Mouse (Mus musculus) stomach, embryonic 15.5 days (tissue): ENCODE results near the gene Zer1. TPM values are rescaled to one million over a fixed set of nuclear protein-coding genes. Genes with fewer than 3 reads are reported as not detected.
A peak's percentile ranks its signal among the peaks of the same experiment; 100 is the strongest.

ENCODE experiments used
- ATAC-seq: fragments of 200-750 bp; cut with Nextera tagmentation; 2 replicates; pipeline ENCODE4 v1.8.0; 2017; ENCODE audit warnings: low read depth, moderate number of reproducible peaks, moderate TSS enrichment; ENCODE audit not compliant: insufficient read depth, low FRiP score
- H3K27ac ChIP-seq: fragments of 300-500 bp; sonication (generic); 2 replicates; pipeline ENCODE4 v1.5.1; 2015; ENCODE audit warnings: mild to moderate bottlenecking, inconsistent platforms
- H3K27me3 ChIP-seq: fragments of 300-500 bp; sonication (generic); replicated peaks from 2 replicates; pipeline ENCODE4 v1.6.1; 2015; ENCODE audit warnings: inconsistent platforms
- H3K36me3 ChIP-seq: fragments of 300-500 bp; sonication (generic); 2 replicates; pipeline ENCODE4 v1.6.1; 2015; ENCODE audit warnings: inconsistent platforms
- H3K4me1 ChIP-seq: fragments of 300-500 bp; sonication (generic); 2 replicates; pipeline ENCODE4 v1.6.1; 2015; ENCODE audit warnings: inconsistent platforms
- H3K4me2 ChIP-seq: fragments of 300-500 bp; sonication (generic); 2 replicates; pipeline ENCODE4 v1.6.1; 2015; ENCODE audit warnings: mild to moderate bottlenecking, inconsistent platforms
- H3K4me3 ChIP-seq: fragments of 300-500 bp; sonication (generic); replicated peaks from 2 replicates; pipeline ENCODE4 v1.5.1; 2015; ENCODE audit warnings: inconsistent platforms
- H3K9ac ChIP-seq: fragments of 300-500 bp; sonication (generic); 2 replicates; pipeline ENCODE4 v1.6.1; 2015; ENCODE audit warnings: inconsistent platforms
- H3K9me3 ChIP-seq: fragments of 300-500 bp; sonication (generic); 2 replicates; pipeline ENCODE4 v1.6.1; 2016; ENCODE audit warnings: inconsistent platforms
- WGBS: fragments of 180-500 bp; shearing (Covaris S2); methylation state at CpG from one replicate; pipeline ENCODE4 v1.1.7; 2015; 5-methylcytosine and 5-hydroxymethylcytosine counted together
- polyA plus RNA-seq: library from polyadenylated mRNA; unstranded; fragments of >200 nt; fragmentation: Nextera tagmentation; extraction: Ambion mirVana; gene quantifications from 2 replicates; pipeline ENCODE4 v1.2.1, GENCODE M21; 2015

The Zer1 gene
- polyA plus RNA-seq, 1 experiment from 2014 or later = 7.0 TPM

DNA sequence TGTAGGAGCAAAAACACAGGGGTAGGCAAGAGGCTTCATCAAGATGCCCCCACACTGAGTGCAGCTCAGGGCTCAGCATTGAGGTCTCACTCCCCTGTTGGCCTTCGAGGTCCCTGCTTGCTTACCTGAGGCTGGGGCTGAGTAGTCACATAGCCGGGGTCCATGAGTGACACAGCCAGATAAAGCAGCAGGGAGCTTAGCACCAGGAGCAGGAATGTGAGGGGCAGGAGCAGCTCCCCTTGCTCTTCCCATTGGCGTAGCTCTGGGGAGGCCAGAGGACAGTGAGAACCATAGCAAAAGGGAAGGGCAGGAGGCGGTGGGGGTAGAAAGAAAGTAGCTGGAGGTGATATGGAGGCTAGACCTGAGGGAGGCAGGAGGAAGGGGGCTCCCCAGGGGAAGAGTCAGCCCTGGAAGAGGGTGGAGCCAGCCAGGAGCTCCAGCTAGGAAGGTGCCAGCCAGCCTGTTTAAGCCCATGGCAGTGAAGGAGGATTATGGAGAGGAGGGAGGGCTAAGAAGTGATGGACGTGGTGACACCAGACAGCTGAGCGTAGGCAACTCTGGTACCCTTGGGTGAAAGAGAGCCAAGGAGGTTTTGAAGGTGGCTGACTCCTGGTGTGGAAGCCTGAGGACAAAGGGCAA, 32.0 kb downstream of the Zer1 start:
- Histone ChIP-seq H3K4me2 (peak overlapping the region; percentile 89), H3K27me3 (no peaks in the 10 kb centered on the region), H3K4me3 (peak overlapping the region; percentile 61), H3K27ac (no peak overlapping the region), H3K36me3 (peaks cover 13% of the 10 kb centered on the region), H3K4me1 (peaks cover 23% of the 10 kb centered on the region), H3K9ac (peak overlapping the region; percentile 43; the same call in 1 of the 2 replicates), H3K9me3 (no peaks in the 10 kb centered on the region)
- ATAC-seq = no peak
- 50% methylated on average over 6 of the region's 6 CpGs for WGBS

DNA sequence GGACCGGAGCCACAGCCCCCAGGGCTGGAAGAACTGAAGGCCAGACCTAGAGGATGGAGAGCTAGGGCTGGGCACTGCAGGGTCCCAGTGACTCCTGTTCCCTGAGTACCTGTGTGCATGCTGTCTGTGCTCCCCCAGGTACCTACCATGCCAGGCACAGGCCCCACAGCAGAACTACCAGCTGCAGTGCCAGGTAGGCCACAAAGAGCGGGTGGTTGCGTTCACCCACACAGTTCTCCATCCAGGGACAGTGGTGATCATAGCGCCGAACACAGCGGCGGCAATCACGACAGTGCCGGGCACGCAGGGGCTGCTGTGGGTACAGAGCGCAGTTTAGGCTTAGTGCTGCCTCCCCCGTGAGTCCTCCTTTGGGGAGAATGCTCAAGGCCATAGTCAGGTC, 32.9 kb downstream of the Zer1 start:
- Histone ChIP-seq H3K4me3 (no peak overlapping the region), H3K4me2 (no peak overlapping the region), H3K36me3 (peaks cover 10% of the 10 kb centered on the region), H3K27ac (no peak overlapping the region), H3K4me1 (peaks cover 23% of the 10 kb centered on the region), H3K9me3 (no peaks in the 10 kb centered on the region), H3K9ac (no peak overlapping the region), H3K27me3 (no peaks in the 10 kb centered on the region)
- ATAC-seq = no peak
- WGBS = 97% methylated on average over 12 of the region's 12 CpGs

DNA sequence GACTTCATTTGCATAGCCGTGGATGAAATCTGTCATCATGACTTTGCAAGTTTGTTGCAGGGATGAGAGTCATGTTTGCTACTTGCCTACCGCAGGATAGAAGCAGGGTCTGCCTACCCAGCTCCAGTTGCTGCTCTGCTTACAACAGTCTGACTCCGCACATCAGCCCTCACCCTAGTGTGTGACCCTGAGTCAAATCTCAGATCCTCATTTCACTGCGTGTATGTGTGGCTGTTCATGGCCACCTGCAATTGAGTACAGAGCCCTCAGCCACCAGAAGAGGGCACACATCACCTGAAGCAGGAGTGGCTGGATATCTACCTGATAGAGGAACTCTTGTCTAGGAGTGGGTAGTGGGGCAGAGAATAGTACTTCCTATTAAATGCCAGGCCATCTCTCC, 37.1 kb downstream of the Zer1 start:
- 84% methylated on average over 4 of the region's 4 CpGs for WGBS
- no peak overlapping the region for H3K4me2 ChIP-seq
- H3K9ac ChIP-seq = no peak overlapping the region
- H3K27ac ChIP-seq = no peak overlapping the region
- H3K4me3 ChIP-seq = no peak overlapping the region
- H3K36me3 ChIP-seq = peaks cover 10% of the 10 kb centered on the region
- H3K27me3 ChIP-seq = no peaks in the 10 kb centered on the region
- H3K4me1 ChIP-seq = no peaks in the 10 kb centered on the region
- H3K9me3 ChIP-seq = no peaks in the 10 kb centered on the region
- no peak for ATAC-seq

DNA sequence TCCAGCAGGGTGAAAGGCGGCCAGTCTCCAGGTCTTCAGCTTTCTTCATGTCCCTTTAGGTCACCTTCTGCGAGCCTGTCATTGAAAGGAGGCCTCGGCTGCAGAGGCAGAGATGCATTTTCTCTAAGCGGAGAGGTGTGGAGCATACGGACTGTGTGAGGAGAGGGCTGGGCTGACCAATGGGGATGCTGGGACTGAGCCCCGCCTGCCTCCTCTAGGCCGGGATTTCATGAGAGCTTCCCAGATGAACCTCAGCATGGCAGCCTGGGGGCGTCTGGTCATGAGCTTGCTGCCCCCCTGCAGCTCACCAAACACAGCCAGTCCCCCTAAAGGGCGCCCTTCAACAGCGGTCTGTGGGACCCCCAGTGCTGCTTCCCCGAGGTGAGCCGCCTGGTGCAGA, 39.8 kb downstream of the Zer1 start:
- H3K27me3 ChIP-seq = no peaks in the 10 kb centered on the region
- H3K9me3 ChIP-seq = no peaks in the 10 kb centered on the region
- H3K36me3 ChIP-seq = no peaks in the 10 kb centered on the region
- 14% methylated on average over 12 of the region's 12 CpGs for WGBS
- peak overlapping the region; percentile 23 for H3K4me3 ChIP-seq
- no peak overlapping the region for H3K9ac ChIP-seq
- no peaks in the 10 kb centered on the region for H3K4me1 ChIP-seq
- no peak overlapping the region for H3K27ac ChIP-seq
- no peak for ATAC-seq
- peak overlapping the region; percentile 48 for H3K4me2 ChIP-seq

DNA sequence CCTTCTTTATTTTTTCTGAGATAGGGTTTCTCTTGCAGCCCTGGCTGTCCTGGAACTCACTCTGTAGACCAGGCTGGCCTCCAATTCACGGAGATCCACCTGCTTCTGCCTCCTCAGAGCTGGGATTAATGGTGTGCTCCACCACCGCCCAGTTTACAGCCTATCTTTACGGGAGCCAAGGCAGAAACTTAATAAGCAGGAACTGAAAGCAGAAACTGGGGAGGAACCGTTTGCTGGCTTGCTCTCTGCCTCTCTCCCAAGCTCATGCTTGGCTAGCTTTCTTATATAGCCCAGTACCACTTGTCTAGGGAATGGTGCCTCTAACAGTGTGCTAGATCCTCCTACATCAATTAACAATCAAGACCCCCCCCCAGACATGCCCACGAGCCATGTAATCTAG, 40.3 kb downstream of the Zer1 start:
- Histone ChIP-seq H3K9me3 (no peaks in the 10 kb centered on the region), H3K4me3 (no peak overlapping the region), H3K27me3 (no peaks in the 10 kb centered on the region), H3K9ac (no peak overlapping the region), H3K27ac (no peak overlapping the region), H3K4me1 (0 out of 2 replicates have a peak, but pooled peaks cover under 1% of the 10 kb centered on the region), H3K36me3 (no peaks in the 10 kb centered on the region), H3K4me2 (peak overlapping the region; percentile 48)
- WGBS = 63% methylated on average over 5 of the region's 5 CpGs
- ATAC-seq = no peak

DNA sequence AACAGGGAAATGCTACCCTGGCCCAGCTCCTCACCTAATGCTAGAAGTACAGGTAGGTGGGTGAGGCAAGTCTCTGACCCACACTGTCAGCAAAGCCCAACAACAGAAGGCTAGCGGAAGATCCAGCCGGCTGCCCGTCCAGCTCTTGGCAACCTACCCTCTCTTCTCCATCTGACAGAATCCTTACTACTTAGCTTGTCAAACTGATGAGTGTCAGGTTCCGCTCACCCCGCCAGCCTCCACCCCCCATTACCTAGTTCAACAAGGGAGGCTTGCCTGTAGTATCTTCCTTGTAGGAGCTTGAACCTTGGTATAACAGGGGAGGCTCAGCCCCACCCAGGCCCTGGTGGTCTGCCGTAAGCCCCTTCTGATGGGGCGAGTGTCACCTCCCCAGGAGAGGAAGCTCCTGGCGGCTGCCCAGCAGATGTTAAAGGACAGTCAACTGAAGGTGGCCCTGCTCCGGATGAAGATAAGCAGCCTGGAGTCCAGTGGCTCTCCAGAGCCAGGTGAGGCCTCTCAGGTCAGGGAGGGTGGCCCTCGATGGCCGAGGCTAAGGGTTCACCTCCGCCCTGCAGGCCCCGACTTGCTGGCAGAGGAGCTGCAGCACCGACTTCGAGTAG, 44.1 kb downstream of the Zer1 start:
- Histone ChIP-seq H3K4me3 (no peak overlapping the region), H3K36me3 (no peaks in the 10 kb centered on the region), H3K27me3 (no peaks in the 10 kb centered on the region), H3K27ac (no peak overlapping the region), H3K4me1 (peaks cover 12% of the 10 kb centered on the region; the same call in 1 of the 2 replicates), H3K4me2 (no peak overlapping the region), H3K9me3 (no peaks in the 10 kb centered on the region), H3K9ac (no peak overlapping the region)
- no peak for ATAC-seq
- 84% methylated on average over 15 of the region's 15 CpGs for WGBS

DNA sequence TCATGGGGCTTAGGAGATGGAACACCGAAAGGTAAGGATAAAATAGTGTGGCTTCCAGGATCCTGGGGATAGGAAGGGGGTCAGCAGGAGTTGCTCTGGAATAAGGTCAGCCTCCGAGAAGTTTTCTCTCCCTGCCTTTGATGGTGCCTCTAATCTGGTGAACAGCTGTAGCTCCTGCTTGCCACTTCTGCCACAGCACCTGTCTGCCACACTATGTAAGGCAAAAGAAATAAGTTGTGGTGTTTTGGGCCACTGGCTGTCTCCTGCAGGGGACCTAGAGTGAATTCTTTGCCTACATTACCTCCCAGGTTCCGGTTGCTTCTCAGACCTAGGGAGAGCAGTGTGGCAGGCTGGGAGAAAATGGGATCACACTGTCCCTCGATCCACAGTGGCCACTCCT, 45.6 kb downstream of the Zer1 start:
- no peak for ATAC-seq
- H3K4me1 ChIP-seq = peaks cover 12% of the 10 kb centered on the region; the same call in 1 of the 2 replicates
- H3K36me3 ChIP-seq = no peaks in the 10 kb centered on the region
- H3K4me3 ChIP-seq = no peak overlapping the region
- no peaks in the 10 kb centered on the region for H3K27me3 ChIP-seq
- H3K9me3 ChIP-seq = no peaks in the 10 kb centered on the region
- WGBS = 63% methylated on average over 4 of the region's 4 CpGs
- peak overlapping the region; percentile 92 for H3K27ac ChIP-seq
- H3K4me2 ChIP-seq = peak overlapping the region; percentile 97
- no peak overlapping the region for H3K9ac ChIP-seq

DNA sequence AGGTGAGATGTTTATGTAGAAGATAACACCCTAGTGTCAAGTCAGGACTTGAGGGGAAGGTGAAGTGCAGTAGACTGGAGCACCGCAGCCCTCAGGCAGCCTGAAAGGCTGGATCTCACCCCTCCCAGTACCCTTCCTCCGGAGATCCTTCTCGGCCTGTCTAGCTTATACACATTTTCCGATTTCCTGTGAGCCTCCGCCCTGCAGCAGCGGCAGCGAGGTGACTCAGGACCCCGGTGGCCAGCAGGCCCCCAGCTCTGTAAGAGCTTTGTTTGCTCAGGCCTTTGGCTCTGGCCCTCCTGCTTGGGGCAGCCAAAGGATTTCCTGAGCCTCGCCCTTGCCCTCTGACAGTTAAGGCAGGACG, 46.1 kb downstream of the Zer1 start:
- 0 out of 2 replicates have a peak, but pooled peaks have one; percentile 16 for ATAC-seq
- H3K27me3 ChIP-seq = no peaks in the 10 kb centered on the region

DNA sequence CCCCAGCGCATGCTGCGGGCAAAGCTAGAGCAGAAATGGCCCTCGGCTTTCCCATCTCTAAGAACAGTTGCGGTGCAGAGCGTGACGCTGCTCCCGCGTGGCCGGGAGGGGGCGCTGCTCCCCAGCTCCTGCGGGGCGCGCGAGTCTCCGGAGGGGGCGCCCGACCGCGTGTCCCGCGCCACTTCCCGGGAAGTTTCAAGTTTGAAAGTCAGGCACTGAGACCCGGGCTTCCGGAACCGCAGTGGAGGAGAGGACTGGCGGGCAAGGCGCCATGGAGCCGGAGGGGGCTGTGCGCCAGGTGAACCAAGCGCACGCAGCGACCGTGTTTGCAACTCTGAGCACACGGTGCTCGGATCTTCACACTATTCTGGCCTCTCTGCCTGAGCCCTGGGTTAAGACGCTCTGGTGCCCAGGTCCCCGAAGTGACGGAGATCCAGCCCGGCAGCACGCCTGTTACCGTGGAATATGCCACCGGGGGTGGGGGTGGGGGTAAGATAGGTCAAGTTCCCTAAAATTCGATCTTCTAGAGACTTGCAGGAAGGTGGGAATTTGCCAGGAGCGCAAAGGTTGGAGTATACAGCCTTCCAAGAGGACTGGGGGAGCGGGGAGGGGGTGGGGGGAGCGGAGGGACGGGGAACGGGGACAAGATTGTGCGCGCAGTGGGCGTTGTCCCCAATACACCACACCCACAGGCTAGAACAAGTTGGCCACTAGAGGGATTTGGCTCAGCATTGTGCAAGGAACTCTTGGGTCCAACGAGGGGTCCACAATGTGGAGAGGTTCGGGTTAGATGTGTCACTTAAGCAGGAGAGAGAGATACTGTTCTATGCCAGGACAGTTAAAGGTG, 46.7 kb downstream of the Zer1 start, which contains the start of gene Pkn3:
Gene Pkn3 (plus strand): TSS at position 183 of the 847 bp plus-strand sequence.
- H3K27ac ChIP-seq = peak within 1 kb of the TSS; percentile 92
- H3K9me3 ChIP-seq = no peaks in the 10 kb centered on the region
- H3K9ac ChIP-seq = peak within 1 kb of the TSS; percentile 65
- peak within 1 kb of the TSS; percentile 97 for H3K4me2 ChIP-seq
- 0 out of 2 replicates have a peak, but pooled peaks cover 2% of the 10 kb centered on the region for H3K36me3 ChIP-seq
- H3K27me3 ChIP-seq = no peaks in the 10 kb centered on the region
- peaks cover 12% of the 10 kb centered on the region; the same call in 1 of the 2 replicates for H3K4me1 ChIP-seq
- under 1% methylated on average over 53 of the region's 53 CpGs for WGBS
- peak; percentile 77 for ATAC-seq
- H3K4me3 ChIP-seq = peak within 1 kb of the TSS; percentile 70

More for the DNA sequence above, 46.1 kb downstream of the Zer1 start:
- H3K9ac ChIP-seq = no peak overlapping the region
- peak overlapping the region; percentile 70 for H3K4me3 ChIP-seq
- WGBS = 12% methylated on average over 10 of the region's 10 CpGs
- peak overlapping the region; percentile 97 for H3K4me2 ChIP-seq
- H3K4me1 ChIP-seq = peaks cover 12% of the 10 kb centered on the region; the same call in 1 of the 2 replicates
- H3K27ac ChIP-seq = peak overlapping the region; percentile 92
- H3K36me3 ChIP-seq = no peaks in the 10 kb centered on the region
- H3K9me3 ChIP-seq = no peaks in the 10 kb centered on the region

DNA sequence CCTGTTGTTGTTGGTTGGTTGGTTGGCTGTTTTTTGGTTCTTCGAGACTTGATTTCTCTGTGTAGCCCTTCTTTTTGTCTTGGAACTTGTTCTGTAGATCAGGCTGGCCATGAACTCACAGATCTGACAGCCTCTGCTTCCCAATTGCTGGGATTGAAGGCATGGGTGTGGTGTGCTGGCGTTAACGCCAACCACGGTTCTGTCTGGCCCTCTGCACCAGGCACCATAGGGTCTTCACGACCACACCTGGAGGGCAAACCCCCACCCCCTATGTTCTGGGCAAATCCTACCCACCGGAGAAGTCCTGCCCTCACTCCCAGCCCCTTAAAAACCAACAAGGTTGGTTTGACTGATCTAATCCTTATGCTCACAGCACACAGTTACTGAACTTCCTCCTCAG, 47.4 kb downstream of the Zer1 start:
- no peak; the same call in 1 of the 2 replicates for ATAC-seq
- H3K9ac ChIP-seq = no peak overlapping the region
- WGBS = 67% methylated on average over 6 of the region's 6 CpGs
- H3K9me3 ChIP-seq = no peaks in the 10 kb centered on the region
- peak overlapping the region; percentile 97 for H3K4me2 ChIP-seq
- peak overlapping the region; percentile 70 for H3K4me3 ChIP-seq
- no peaks in the 10 kb centered on the region for H3K27me3 ChIP-seq
- peaks cover 12% of the 10 kb centered on the region; the same call in 1 of the 2 replicates for H3K4me1 ChIP-seq
- H3K36me3 ChIP-seq = 0 out of 2 replicates have a peak, but pooled peaks cover 6% of the 10 kb centered on the region
- H3K27ac ChIP-seq = peak overlapping the region; percentile 92

DNA sequence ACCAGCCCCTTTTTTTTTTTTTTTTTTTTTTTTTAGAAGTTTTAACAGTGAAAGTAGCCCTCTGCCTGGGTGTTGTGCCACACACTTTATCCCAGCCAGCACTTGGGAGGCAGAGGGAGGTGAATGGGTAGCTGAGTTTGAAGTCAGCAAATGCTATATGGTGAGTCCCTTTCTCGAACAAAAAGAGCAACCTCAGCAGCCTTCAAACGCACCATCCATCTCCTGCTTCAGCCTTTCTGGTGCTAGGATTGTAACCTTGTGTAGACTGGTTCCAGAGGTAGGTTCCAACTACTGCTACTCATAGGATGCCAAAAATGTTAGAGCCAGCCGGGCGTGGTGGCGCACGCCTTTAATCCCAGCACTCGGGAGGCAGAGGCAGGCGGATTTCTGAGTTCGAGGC, 47.9 kb downstream of the Zer1 start:
- H3K9ac ChIP-seq = no peak overlapping the region
- no peak overlapping the region for H3K4me2 ChIP-seq
- H3K4me3 ChIP-seq = no peak overlapping the region
- no peak overlapping the region for H3K27ac ChIP-seq
- H3K36me3 ChIP-seq = 0 out of 2 replicates have a peak, but pooled peaks cover 6% of the 10 kb centered on the region
- WGBS = 90% methylated on average over 9 of the region's 9 CpGs
- ATAC-seq = no peak
- H3K9me3 ChIP-seq = no peaks in the 10 kb centered on the region
- H3K27me3 ChIP-seq = no peaks in the 10 kb centered on the region
- H3K4me1 ChIP-seq = peaks cover 12% of the 10 kb centered on the region; the same call in 1 of the 2 replicates
